Mouse (Mus musculus) liver, postnatal 0 days (tissue): ENCODE data around the gene Sdsl.
A peak's percentile ranks its signal among the peaks of the same experiment; 100 is the strongest.

ENCODE experiments used
- CTCF ChIP-seq: sonication (generic); IDR thresholded peaks from 2 replicates; pipeline ENCODE4 v1.5.1; 2016; ENCODE audit warnings: antibody characterized with exemption, low read depth
- EP300 ChIP-seq: IDR thresholded peaks from 2 replicates; pipeline ENCODE4 v1.6.1; 2016; ENCODE audit warnings: antibody characterized with exemption, low read depth, mild to moderate bottlenecking

GRCm38 (mm10) chr5:120468336-120468735 is 4.3 kb downstream of the Sdsl start:
- TF ChIP-seq CTCF (no peak), EP300 (peak; percentile 63)
